Mouse (Mus musculus): ENCODE results near the gene Map4.
"Not testable (repeated sequence)": the region's sequence is repeated elsewhere in the genome, so short reads cannot be mapped to it uniquely, and the experiment has no call there.

Gene Map4

GRCm38 (mm10) chr9:109930063-109930462, 1.2 kb upstream of the Map4 start:
- no peak for DNase-seq

- DNase-seq, result no peak
Measured at GRCm38 (mm10) chr9:109930752-109931151, 508 bp upstream of the Map4 start.

GRCm38 (mm10) chr9:109932361-109932755, 1.1 kb downstream of the Map4 start:
- peak; percentile 15 to 34 for DNase-seq

GRCm38 (mm10) chr9:109932756-109933375, 1.6 kb downstream of the Map4 start:
- DNase-seq, result peak; percentile 21 to 39

- no peak for DNase-seq
Measured at GRCm38 (mm10) chr9:109939401-109939800, 8.1 kb downstream of the Map4 start.

GRCm38 (mm10) chr9:109942796-109943195, 11.5 kb downstream of the Map4 start:
- peak in 1 of 2 experiments; percentile 7 for DNase-seq

- no peak for DNase-seq
Measured at GRCm38 (mm10) chr9:109944712-109945111, 13.5 kb downstream of the Map4 start.

- no peak for DNase-seq
Measured at GRCm38 (mm10) chr9:109948546-109948945, 17.3 kb downstream of the Map4 start.

- DNase-seq, result no peak
Measured at GRCm38 (mm10) chr9:109949801-109950200, 18.5 kb downstream of the Map4 start.

- DNase-seq, result no peak
Measured at GRCm38 (mm10) chr9:109953538-109953937, 22.3 kb downstream of the Map4 start.

- DNase-seq, result no peak
Measured at GRCm38 (mm10) chr9:109954631-109955030, 23.4 kb downstream of the Map4 start.

GRCm38 (mm10) chr9:109959456-109960150, 28.3 kb downstream of the Map4 start:
- DNase-seq, result no peak

GRCm38 (mm10) chr9:109960593-109960992, 29.3 kb downstream of the Map4 start:
- no peak for DNase-seq

- peak in 1 of 2 experiments; percentile 35 for DNase-seq
Measured at GRCm38 (mm10) chr9:109964761-109965160, 33.5 kb downstream of the Map4 start.

GRCm38 (mm10) chr9:109968351-109969116, 37.3 kb downstream of the Map4 start:
- DNase-seq, result no peak

GRCm38 (mm10) chr9:109969181-109969580, 37.9 kb downstream of the Map4 start:
- no peak for DNase-seq

GRCm38 (mm10) chr9:109969792-109970336, 38.6 kb downstream of the Map4 start:
- no peak for DNase-seq

- DNase-seq, result not testable (repeated sequence)
Measured at GRCm38 (mm10) chr9:109971711-109972110, 40.5 kb downstream of the Map4 start.

GRCm38 (mm10) chr9:109980223-109980622, 49.0 kb downstream of the Map4 start:
- not testable (repeated sequence) for DNase-seq

GRCm38 (mm10) chr9:109985416-109985815, 54.2 kb downstream of the Map4 start:
- peak; percentile 69 to 78 for DNase-seq

- peak; percentile 5 to 27 for DNase-seq
Measured at GRCm38 (mm10) chr9:109989084-109989483, 57.8 kb downstream of the Map4 start.

- DNase-seq, result no peak
Measured at GRCm38 (mm10) chr9:109997441-109997840, 66.2 kb downstream of the Map4 start.

- no peak for DNase-seq
Measured at GRCm38 (mm10) chr9:110001946-110002345, 70.7 kb downstream of the Map4 start.

All from kidney, adult 8-10 months (tissue).